Mouse (Mus musculus): ENCODE data around the gene Tmem178b. TPM values are rescaled to one million over a fixed set of nuclear protein-coding genes. Genes with fewer than 3 reads are reported as not detected.

Tmem178b gene
- polyA plus RNA-seq, 1 experiment = not detected

DNA sequence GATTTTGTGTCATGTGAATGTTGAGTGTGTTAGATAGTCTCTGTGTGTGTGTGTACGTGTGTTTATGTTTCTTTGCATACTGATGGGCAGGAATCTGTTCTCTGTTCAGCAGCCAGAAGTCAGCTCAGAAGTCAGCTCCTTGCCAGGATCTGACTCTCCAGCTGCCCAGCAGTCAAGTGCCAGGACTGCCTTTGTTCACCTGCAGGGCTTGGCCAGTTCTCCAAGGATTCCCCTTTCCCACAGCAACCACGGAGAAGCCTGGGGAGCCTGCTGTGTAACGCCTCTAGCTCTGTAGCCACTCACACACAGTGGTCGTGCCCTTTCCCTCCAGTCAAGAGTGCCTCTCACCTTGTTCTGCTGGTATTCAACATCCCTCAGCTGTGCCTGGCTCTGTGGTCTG, 91.5 kb downstream of the Tmem178b start:
- TF ChIP-seq GATA1 (IDR thresholded peaks at IDR 0.05; ENCODE audit: low read length) = no peak

DNA sequence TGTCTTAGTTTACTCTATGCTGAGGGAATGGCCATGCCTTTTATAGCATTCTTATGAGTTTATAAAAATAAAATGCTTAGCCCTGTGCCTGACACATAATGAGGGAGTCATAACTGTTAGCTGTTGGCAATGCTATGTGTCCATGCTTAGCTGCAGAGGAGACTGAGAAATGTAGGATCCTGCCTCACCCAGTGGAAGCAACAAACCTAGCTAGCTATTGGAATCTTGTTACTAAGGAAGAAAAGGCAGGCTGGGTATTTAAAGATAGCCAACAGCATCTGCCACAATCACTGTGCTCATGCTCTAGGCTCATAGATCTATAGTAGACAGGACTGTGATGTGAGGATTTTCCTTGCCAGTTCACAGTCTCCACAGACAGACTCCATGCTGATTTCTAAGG, 97.2 kb downstream of the Tmem178b start:
- TF ChIP-seq GATA1 (IDR thresholded peaks at IDR 0.05; ENCODE audit: low read length) = no peak

DNA sequence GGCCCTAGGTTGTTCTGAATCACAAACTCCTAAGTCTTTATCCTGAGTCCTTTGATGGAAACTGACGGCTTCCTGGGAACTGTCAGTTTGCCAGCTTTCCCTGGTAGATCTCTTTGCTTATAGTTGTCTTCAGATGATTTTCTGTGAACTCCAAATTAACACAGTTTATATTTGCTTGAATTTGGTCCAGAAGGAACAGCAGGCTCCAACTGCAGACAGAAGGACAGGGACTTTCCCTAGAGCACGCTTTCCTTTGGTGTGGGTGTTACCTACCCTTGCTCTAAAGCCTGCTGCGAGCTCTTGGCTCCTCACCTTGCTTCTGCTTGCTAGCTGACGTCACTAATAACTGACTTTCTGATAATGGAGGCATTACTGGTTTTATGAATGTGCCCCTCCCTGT, 105.9 kb downstream of the Tmem178b start:
- TF ChIP-seq GATA1 (IDR thresholded peaks at IDR 0.05; ENCODE audit: low read length) = no peak

GRCm38 (mm10) chr6:39990772-39991171, 117.7 kb downstream of the Tmem178b start:
- no peak for TF ChIP-seq GATA1 (IDR thresholded peaks at IDR 0.05; ENCODE audit: low read length)

DNA sequence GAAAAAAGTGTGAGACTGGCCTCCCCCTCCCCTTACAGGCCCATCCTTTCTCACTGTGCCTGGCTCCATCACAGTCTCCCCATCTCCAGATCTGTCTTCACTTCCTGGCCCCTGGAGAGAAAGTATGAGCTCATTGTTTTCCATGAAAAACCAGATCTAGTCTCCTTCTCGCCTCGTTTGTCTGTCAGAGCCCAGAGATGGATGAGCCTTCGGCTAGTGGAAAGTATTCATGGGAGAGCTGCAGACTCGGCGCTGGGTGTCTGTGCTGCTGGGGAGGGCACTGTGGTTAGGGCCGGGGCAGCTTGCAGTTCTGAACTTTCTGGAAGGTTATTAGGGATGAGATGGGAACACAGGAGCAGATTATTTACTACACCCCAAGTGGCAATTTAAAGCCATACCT, 118.9 kb downstream of the Tmem178b start:
- TF ChIP-seq GATA1 (IDR thresholded peaks at IDR 0.05; ENCODE audit: low read length) = no peak

- TF ChIP-seq GATA1 (IDR thresholded peaks at IDR 0.05; ENCODE audit: low read length) = no peak
These were observed 133.1 kb downstream of the Tmem178b start for GRCm38 (mm10) chr6:40006006-40006765.

DNA sequence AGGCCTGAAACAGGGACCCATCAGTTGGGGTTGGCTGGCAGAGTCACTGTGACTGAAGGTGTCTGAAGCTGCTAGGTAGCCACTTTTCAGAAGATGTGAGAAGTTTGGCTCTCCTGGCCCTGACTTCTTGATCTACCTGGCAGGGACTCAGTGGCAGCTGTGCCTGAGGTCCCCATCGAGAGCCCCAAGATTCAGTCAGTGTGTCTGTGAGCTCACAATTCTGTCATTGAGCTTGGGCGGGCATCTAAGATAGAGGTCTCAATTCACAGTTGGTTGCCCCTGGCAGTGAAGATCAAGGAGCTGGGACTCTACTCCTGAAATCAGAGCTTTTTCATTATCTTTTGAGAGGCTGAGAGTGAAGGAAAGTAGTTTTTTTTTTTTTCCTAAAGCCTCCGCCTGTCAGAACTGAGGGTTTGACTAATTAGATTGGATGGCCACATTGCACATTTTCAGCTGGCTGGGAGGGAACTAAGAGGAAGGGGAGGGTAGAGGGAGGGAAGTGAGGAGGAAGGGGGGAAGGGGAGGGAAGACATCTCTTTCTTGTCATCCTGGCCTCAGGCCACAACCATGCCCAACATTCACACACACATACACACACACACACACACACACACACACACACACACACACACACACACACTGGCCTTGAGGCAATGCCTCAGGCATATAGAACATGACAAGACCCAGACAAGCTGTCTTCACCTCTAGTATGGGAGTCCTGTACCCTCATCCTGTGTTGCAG, 135.3 kb downstream of the Tmem178b start:
- TF ChIP-seq GATA1 (IDR thresholded peaks at IDR 0.05; ENCODE audit: low read length) = no peak

GRCm38 (mm10) chr6:40009718-40010117, 136.6 kb downstream of the Tmem178b start:
- TF ChIP-seq GATA1 (IDR thresholded peaks at IDR 0.05; ENCODE audit: low read length) = no peak

DNA sequence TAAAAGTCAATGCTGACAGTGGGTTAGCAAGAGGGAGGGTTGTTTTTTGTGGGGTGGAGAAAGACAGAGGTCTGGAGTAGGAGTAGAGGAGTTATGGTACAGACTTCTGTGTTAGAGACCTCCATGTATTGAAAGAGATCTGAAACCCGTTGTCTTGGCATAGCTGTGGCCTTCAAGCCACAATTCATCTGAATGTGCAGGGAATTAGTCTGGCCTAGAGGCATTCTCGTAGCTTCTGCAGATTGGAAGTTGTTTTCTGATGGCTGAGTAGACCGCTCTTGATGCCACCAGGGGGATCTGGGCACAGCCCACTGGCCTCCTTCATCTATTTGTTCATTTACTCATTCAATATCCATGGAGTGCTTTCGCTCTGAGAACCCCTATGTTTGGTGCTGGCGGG, 138.0 kb downstream of the Tmem178b start:
- TF ChIP-seq GATA1 (IDR thresholded peaks at IDR 0.05; ENCODE audit: low read length) = no peak

GRCm38 (mm10) chr6:40011609-40012008, 138.5 kb downstream of the Tmem178b start:
- no peak for TF ChIP-seq GATA1 (IDR thresholded peaks at IDR 0.05; ENCODE audit: low read length)

DNA sequence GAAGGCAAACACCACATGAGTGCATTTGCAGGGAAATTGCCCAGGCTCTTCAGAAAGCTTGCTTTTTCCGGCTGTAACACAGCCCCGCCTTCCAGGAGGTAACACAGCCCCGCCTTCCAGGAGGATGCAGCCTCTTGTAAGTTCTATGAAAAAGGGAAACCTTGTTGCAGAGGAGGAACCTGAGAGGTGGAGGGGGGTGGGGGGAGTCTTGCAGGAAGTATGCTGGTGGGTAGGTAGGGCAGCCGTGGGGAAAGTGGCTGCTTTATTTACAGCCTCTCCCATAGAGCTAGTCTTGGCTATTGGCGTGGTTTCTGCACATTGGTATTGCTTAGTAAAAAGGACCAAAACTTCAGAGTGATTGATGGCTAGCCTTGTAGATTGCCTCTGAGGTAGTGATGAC, 140.3 kb downstream of the Tmem178b start:
- no peak for TF ChIP-seq GATA1 (IDR thresholded peaks at IDR 0.05; ENCODE audit: low read length)

DNA sequence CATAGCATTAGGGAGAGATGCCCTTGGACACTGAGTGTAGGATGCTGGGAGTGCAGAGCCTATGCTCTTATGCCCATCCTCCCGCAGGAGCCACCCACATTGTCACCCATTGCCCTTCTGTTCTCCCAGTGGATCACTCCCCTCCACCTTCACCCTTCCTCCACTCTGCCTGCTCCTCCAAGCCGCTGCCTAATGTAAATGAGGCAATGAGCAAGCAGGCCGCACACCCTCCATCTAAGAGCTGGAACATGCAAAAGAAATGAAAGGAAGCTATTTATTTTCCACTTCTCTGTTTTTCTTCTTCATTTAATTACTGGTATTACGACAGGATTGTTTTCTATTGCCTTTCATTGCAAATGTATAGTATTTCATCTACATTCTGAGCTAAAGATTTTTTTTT, 142.1 kb downstream of the Tmem178b start:
- TF ChIP-seq GATA1 (IDR thresholded peaks at IDR 0.05; ENCODE audit: low read length) = no peak

GRCm38 (mm10) chr6:40015711-40016460, 142.8 kb downstream of the Tmem178b start:
- no peak for TF ChIP-seq GATA1 (IDR thresholded peaks at IDR 0.05; ENCODE audit: low read length)

DNA sequence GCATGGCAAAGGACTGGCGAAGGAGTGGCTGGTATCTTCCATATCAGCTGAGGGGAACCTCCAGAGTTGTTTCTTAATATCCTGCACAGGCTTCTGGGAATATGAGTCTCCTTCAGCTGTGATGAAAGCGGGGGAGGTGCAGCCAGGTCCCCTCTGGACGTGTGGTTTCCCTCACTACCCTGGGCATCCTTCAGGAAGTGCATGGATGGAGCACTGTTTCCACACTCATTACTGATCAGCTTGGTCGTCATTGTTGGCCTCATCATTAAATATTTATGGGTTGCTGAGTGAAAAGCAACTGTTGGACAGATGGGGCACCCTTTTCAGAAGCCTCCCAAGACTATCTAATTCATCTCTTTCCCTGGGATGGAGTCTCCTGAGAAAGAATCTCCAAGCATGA, 146.3 kb downstream of the Tmem178b start:
- no peak for TF ChIP-seq GATA1 (IDR thresholded peaks at IDR 0.05; ENCODE audit: low read length)

GRCm38 (mm10) chr6:40023592-40024335, 150.7 kb downstream of the Tmem178b start:
- no peak for TF ChIP-seq GATA1 (IDR thresholded peaks at IDR 0.05; ENCODE audit: low read length)

Data from G1E-ER4 (cell line).